Comparison of ENCODE assay signal across 20 mouse cellular contexts in the genomic region with DNA sequence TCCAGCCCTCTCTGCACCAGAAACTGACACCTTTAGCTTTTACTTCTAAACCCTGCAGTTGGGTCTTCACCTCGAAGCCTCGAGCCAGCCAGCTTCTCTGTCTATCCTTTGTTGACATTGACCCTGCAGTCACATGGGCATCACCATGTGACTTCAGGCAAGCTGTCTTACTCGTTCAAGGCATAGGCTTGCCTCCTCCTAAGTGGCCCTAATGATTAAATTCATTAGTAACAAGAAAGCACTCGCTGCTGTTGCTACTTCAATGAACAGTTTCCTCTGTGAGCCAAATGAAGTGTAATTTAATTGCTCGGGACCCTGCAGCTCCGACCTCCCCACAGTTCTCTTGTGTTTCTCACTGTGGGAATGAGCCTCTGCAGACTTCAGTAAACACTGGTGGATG.
A peak's percentile ranks its signal among the peaks of the same experiment; 100 is the strongest.
DNase-seq lines count a peak whose midpoint lies in the region; ATAC-seq and TF ChIP-seq lines count a peak whose summit lies in the region.
"Had no signal": no experiment of that assay in that cellular context is flagged by ENCODE, and none has a peak within 500 bp of the region (broad histone marks: within the 10 kb centered on the region; RNA-seq: fewer than 3 reads in every experiment).

No protein-coding gene starts in this region.

- no peak for TF ChIP-seq CTCF in brain, embryonic 14.5 days (IDR thresholded peaks at IDR 0.05; ENCODE audit: borderline replicate concordance, extremely low read depth, insufficient read depth, insufficient read length)
- no peak for TF ChIP-seq CTCF in stomach, postnatal 0 days (IDR thresholded peaks at IDR 0.05; ENCODE audit: low read depth)

- no peak for TF ChIP-seq POLR2A in brain, embryonic 14.5 days (IDR thresholded peaks at IDR 0.05; ENCODE audit: borderline replicate concordance, extremely low read depth, insufficient read depth, insufficient read length, poor library complexity, severe bottlenecking)

- ATAC-seq in hindbrain, embryonic 11.5 days (ENCODE audit: low FRiP score), result no peak
- ATAC-seq in forebrain, embryonic 15.5 days (replicated peaks), result no peak
- peak; percentile 44; the same call in 1 of the 2 replicates for ATAC-seq in neural tube, embryonic 13.5 days (ENCODE audit: low read depth)
- no peak for ATAC-seq in stomach, postnatal 0 days (ENCODE audit: low FRiP score, low TSS enrichment)
- ATAC-seq: liver, embryonic 12.5 days had no signal

- no peak for DNase-seq in hindbrain, embryonic 10.5 days (ENCODE audit: low spot score)
- DNase-seq in hindbrain, embryonic 11.5 days (ENCODE audit: low spot score), result no peak
- peak; percentile 53 for DNase-seq in brain, embryonic 14.5 days (ENCODE audit: low read depth)
- DNase-seq in left cerebral cortex, adult 9 months (ENCODE audit: low spot score in 2 of 2), result no peak
- no peak for DNase-seq in stomach, postnatal 0 days (ENCODE audit: low spot score)
- DNase-seq: adrenal gland, postnatal 14 days; cerebellum, adult 9-10 months; gastrocnemius, postnatal 14 days; heart, adult 2 months; kidney, adult 11 months; kidney, postnatal 36 days; left cerebral cortex, postnatal 4 days; lung, embryonic 14.5 days; lung, postnatal 4 days; right cerebral cortex, postnatal 25 days had no signal

- WGBS in hindbrain, embryonic 10.5 days, result 52% methylated on average over 6 of the region's 6 CpGs
- 44% methylated on average over 6 of the region's 6 CpGs for WGBS in hindbrain, embryonic 11.5 days
- WGBS in forebrain, embryonic 15.5 days, result 7% methylated on average over 6 of the region's 6 CpGs
- WGBS in neural tube, embryonic 13.5 days, result 25% methylated on average over 6 of the region's 6 CpGs
- WGBS in stomach, postnatal 0 days, result 40% methylated on average over 6 of the region's 6 CpGs

- no peak overlapping the region for H3K4me3 ChIP-seq in hindbrain, embryonic 10.5 days
- no peak overlapping the region for H3K4me3 ChIP-seq in hindbrain, embryonic 11.5 days (ENCODE audit: low read depth, low read length)
- H3K4me3 ChIP-seq in forebrain, embryonic 15.5 days, result no peak overlapping the region
- no peak overlapping the region for H3K4me3 ChIP-seq in neural tube, embryonic 13.5 days
- no peak overlapping the region for H3K4me3 ChIP-seq in stomach, postnatal 0 days (ENCODE audit: low read depth, low read length)
- H3K4me3 ChIP-seq: heart, adult 2 months; heart, embryonic 15.5 days; liver, embryonic 12.5 days; midbrain, embryonic 12.5 days had no signal

- peak overlapping the region; percentile 56; the same call in 1 of the 2 replicates for H3K27ac ChIP-seq in hindbrain, embryonic 10.5 days
- H3K27ac ChIP-seq in hindbrain, embryonic 11.5 days (ENCODE audit: low read depth, low read length), result no peak overlapping the region
- H3K27ac ChIP-seq in forebrain, embryonic 15.5 days (replicated peaks), result peak overlapping the region; percentile 45
- H3K27ac ChIP-seq in neural tube, embryonic 13.5 days (replicated peaks), result no peak overlapping the region; the same call in 1 of the 2 replicates
- no peak overlapping the region for H3K27ac ChIP-seq in stomach, postnatal 0 days (replicated peaks)
- H3K27ac ChIP-seq: heart, adult 2 months; heart, embryonic 15.5 days; liver, embryonic 12.5 days; midbrain, embryonic 12.5 days had no signal

- H3K36me3 ChIP-seq in hindbrain, embryonic 10.5 days, result peaks cover 14% of the 10 kb centered on the region
- no peaks in the 10 kb centered on the region for H3K36me3 ChIP-seq in hindbrain, embryonic 11.5 days (ENCODE audit: control insufficient read depth, insufficient read depth, low read length)
- peaks cover 11% of the 10 kb centered on the region; the same call in 1 of the 2 replicates for H3K36me3 ChIP-seq in forebrain, embryonic 15.5 days
- peaks cover 25% of the 10 kb centered on the region for H3K36me3 ChIP-seq in neural tube, embryonic 13.5 days
- no peaks in the 10 kb centered on the region for H3K36me3 ChIP-seq in stomach, postnatal 0 days (ENCODE audit: control insufficient read depth, insufficient read depth, low read length)
- H3K36me3 ChIP-seq: heart, embryonic 15.5 days; liver, embryonic 12.5 days had no signal

- H3K9ac ChIP-seq in hindbrain, embryonic 11.5 days (ENCODE audit: low read depth, low read length), result no peak overlapping the region
- H3K9ac ChIP-seq in forebrain, embryonic 15.5 days (replicated peaks), result no peak overlapping the region
- no peak overlapping the region for H3K9ac ChIP-seq in neural tube, embryonic 13.5 days
- H3K9ac ChIP-seq in stomach, postnatal 0 days (ENCODE audit: low read length), result no peak overlapping the region
- H3K9ac ChIP-seq: heart, embryonic 15.5 days; liver, embryonic 12.5 days; lung, embryonic 14.5 days; midbrain, embryonic 12.5 days had no signal

- TF ChIP-seq EP300 in stomach, postnatal 0 days (optimal IDR thresholded peaks at IDR 0.05), result no peak

- H3K27me3 ChIP-seq in hindbrain, embryonic 10.5 days (ENCODE audit: insufficient read depth, poor library complexity, severe bottlenecking), result no peaks in the 10 kb centered on the region
- no peaks in the 10 kb centered on the region for H3K27me3 ChIP-seq in hindbrain, embryonic 11.5 days (ENCODE audit: control insufficient read depth, insufficient read depth, low read length)
- H3K27me3 ChIP-seq in forebrain, embryonic 15.5 days, result no peaks in the 10 kb centered on the region
- H3K27me3 ChIP-seq in neural tube, embryonic 13.5 days, result no peaks in the 10 kb centered on the region
- H3K27me3 ChIP-seq in stomach, postnatal 0 days (ENCODE audit: control insufficient read depth, insufficient read depth, low read length), result no peaks in the 10 kb centered on the region
- H3K27me3 ChIP-seq: heart, embryonic 15.5 days; midbrain, embryonic 12.5 days had no signal

- no peaks in the 10 kb centered on the region for H3K9me3 ChIP-seq in hindbrain, embryonic 10.5 days
- H3K9me3 ChIP-seq in hindbrain, embryonic 11.5 days (ENCODE audit: control insufficient read depth, low read length), result no peaks in the 10 kb centered on the region
- no peaks in the 10 kb centered on the region for H3K9me3 ChIP-seq in forebrain, embryonic 15.5 days
- H3K9me3 ChIP-seq in neural tube, embryonic 13.5 days, result no peaks in the 10 kb centered on the region
- H3K9me3 ChIP-seq in stomach, postnatal 0 days (ENCODE audit: control insufficient read depth, low read length), result no peaks in the 10 kb centered on the region
- H3K9me3 ChIP-seq: heart, embryonic 15.5 days; liver, embryonic 12.5 days; midbrain, embryonic 12.5 days had no signal

- H3K4me1 ChIP-seq in hindbrain, embryonic 10.5 days (replicated peaks), result peaks cover 95% of the 10 kb centered on the region
- peaks cover 4% of the 10 kb centered on the region; the same call in 1 of the 2 replicates for H3K4me1 ChIP-seq in hindbrain, embryonic 11.5 days (replicated peaks; ENCODE audit: control insufficient read depth, insufficient read depth, low read length)
- peaks cover 40% of the 10 kb centered on the region for H3K4me1 ChIP-seq in forebrain, embryonic 15.5 days
- H3K4me1 ChIP-seq in neural tube, embryonic 13.5 days (replicated peaks), result peaks cover 75% of the 10 kb centered on the region
- no peaks in the 10 kb centered on the region; the same call in 1 of the 2 replicates for H3K4me1 ChIP-seq in stomach, postnatal 0 days (replicated peaks; ENCODE audit: control insufficient read depth, insufficient read depth)
- H3K4me1 ChIP-seq: heart, embryonic 15.5 days; liver, embryonic 12.5 days had no signal

- H3K4me2 ChIP-seq in hindbrain, embryonic 11.5 days (replicated peaks; ENCODE audit: low read depth, low read length), result no peak overlapping the region
- H3K4me2 ChIP-seq in forebrain, embryonic 15.5 days (replicated peaks), result no peak overlapping the region
- H3K4me2 ChIP-seq in neural tube, embryonic 13.5 days, result no peak overlapping the region
- no peak overlapping the region for H3K4me2 ChIP-seq in stomach, postnatal 0 days (replicated peaks; ENCODE audit: low read depth)
- H3K4me2 ChIP-seq: heart, embryonic 15.5 days; liver, embryonic 12.5 days; lung, embryonic 14.5 days; midbrain, embryonic 12.5 days had no signal

Comparison
In these comparisons a context has a peak if more than half of its experiments do, and no peak if none do; other contexts are left out.
1. H3K27ac ChIP-seq: peak in hindbrain, embryonic 10.5 days (single experiment) and forebrain, embryonic 15.5 days (single experiment); none in hindbrain, embryonic 11.5 days (single experiment), neural tube, embryonic 13.5 days (single experiment) and stomach, postnatal 0 days (single experiment).